Mouse (Mus musculus) midbrain, embryonic 14.5 days (tissue): ENCODE results near the gene Zfyve9. TPM values are rescaled to one million over a fixed set of nuclear protein-coding genes. Genes with fewer than 3 reads are reported as not detected.

Source experiments
- ATAC-seq: fragments of 200-750 bp; cut with Nextera tagmentation; 2 replicates; pipeline ENCODE4 v1.8.0; 2017; ENCODE audit warnings: moderate number of reproducible peaks, moderate library complexity; ENCODE audit not compliant: low FRiP score, low TSS enrichment
- DNase-seq: peaks from one replicate; pipeline ENCODE4 v3.0.0-alpha.2; 2015
- H3K27ac ChIP-seq: fragments of 300-500 bp; sonication (generic); replicated peaks from 2 replicates; pipeline ENCODE4 v1.5.1; 2014; ENCODE audit warnings: mild to moderate bottlenecking, low read depth, low read length, moderate library complexity
- H3K27me3 ChIP-seq: fragments of 300-500 bp; sonication (generic); 2 replicates; pipeline ENCODE4 v1.6.1; 2014; ENCODE audit warnings: low read length, control low read depth, mixed read lengths; ENCODE audit not compliant: control insufficient read depth, insufficient read depth
- H3K36me3 ChIP-seq: fragments of 300-500 bp; sonication (generic); 2 replicates; pipeline ENCODE4 v1.6.1; 2014; ENCODE audit warnings: low read length, control low read depth; ENCODE audit not compliant: control insufficient read depth, insufficient read depth
- H3K4me1 ChIP-seq: fragments of 300-500 bp; sonication (generic); 2 replicates; pipeline ENCODE4 v1.6.1; 2014; ENCODE audit warnings: mild to moderate bottlenecking, antibody characterized with exemption, low read length, control low read depth; ENCODE audit not compliant: control insufficient read depth, insufficient read depth
- H3K4me2 ChIP-seq: fragments of 300-500 bp; sonication (generic); 2 replicates; pipeline ENCODE4 v1.6.1; 2014; ENCODE audit warnings: mild to moderate bottlenecking, low read length, moderate library complexity
- H3K4me3 ChIP-seq: fragments of 300-500 bp; sonication (generic); replicated peaks from 2 replicates; pipeline ENCODE4 v1.5.1; 2014; ENCODE audit warnings: low read depth, low read length
- H3K9ac ChIP-seq: fragments of 300-500 bp; sonication (generic); replicated peaks from 2 replicates; pipeline ENCODE4 v1.6.1; 2014; ENCODE audit warnings: mild to moderate bottlenecking, low read length, moderate library complexity
- H3K9me3 ChIP-seq: fragments of 300-500 bp; sonication (generic); 2 replicates; pipeline ENCODE4 v1.6.1; 2016; ENCODE audit warnings: low read length, control low read depth, mixed read lengths; ENCODE audit not compliant: control insufficient read depth
- WGBS: fragments of 180-500 bp; shearing (Covaris S2); extraction: QIAGEN DNeasy Blood & Tissue Kit; methylation state at CpG from one replicate; pipeline ENCODE4 v1.1.7; 2014; 5-methylcytosine and 5-hydroxymethylcytosine counted together
- polyA plus RNA-seq: library from polyadenylated mRNA; unstranded; fragments of >200 nt; fragmentation: Nextera tagmentation; extraction: Ambion mirVana; gene quantifications from 2 replicates; pipeline ENCODE4 v1.2.1, GENCODE M21; 2014

The Zfyve9 gene
- polyA plus RNA-seq, 1 experiment from 2014 or later, result 7.9 TPM

DNA sequence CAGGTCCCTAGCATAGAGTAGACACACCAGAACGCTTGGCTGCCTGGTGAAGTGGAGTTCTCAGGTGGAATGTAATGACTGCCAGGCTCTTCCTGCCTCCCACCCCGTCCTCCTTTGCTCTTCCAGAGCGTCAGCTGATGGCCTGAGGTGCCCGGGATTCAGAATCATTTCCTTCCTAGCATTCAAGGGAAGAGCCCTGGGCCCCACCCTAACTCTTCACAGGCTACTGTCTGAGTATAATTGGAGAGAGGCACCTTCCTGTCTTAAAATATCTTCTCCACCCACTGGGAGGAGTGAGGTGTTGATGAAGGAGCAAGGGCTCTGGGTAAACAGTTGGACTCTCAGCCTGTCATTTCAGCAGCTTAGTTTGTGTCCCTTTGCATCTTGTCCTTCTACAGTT, 16.1 kb upstream of the Zfyve9 start:
- DNase-seq (no peak), ATAC-seq (no peak)
- H3K9ac ChIP-seq, result no peak overlapping the region
- no peak overlapping the region for H3K4me3 ChIP-seq
- H3K9me3 ChIP-seq, result no peaks in the 10 kb centered on the region
- H3K27ac ChIP-seq, result no peak overlapping the region
- no peaks in the 10 kb centered on the region for H3K36me3 ChIP-seq
- H3K4me2 ChIP-seq, result no peak overlapping the region
- H3K27me3 ChIP-seq, result no peaks in the 10 kb centered on the region
- no peaks in the 10 kb centered on the region for H3K4me1 ChIP-seq
- WGBS, result 71% methylated on average over 4 of the region's 4 CpGs

DNA sequence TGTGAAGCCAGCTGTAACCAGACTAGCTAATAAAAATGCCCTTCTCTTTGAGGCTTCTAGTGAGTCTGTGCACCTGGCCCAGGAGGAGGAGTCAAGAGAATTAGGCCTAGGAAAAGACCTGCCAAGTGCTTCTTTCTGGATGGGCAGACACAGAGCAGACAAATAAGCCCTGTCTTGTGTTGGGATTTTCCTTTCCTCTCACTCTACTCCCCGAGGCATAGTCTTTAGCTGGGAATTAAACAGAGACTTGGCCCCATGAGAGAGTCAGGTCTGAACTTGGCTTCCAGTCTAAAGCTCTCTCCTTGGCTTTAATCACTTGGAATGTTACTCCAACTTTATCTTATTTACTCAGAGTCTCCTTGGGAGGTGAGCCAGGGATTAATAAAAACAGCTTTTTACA, 13.3 kb upstream of the Zfyve9 start:
- no peaks in the 10 kb centered on the region for H3K27me3 ChIP-seq
- H3K36me3 ChIP-seq, result no peaks in the 10 kb centered on the region
- no peak overlapping the region for H3K9ac ChIP-seq
- H3K4me2 ChIP-seq, result no peak overlapping the region
- no peak overlapping the region for H3K27ac ChIP-seq
- no peaks in the 10 kb centered on the region for H3K9me3 ChIP-seq
- DNase-seq (no peak), ATAC-seq (no peak)
- no peaks in the 10 kb centered on the region for H3K4me1 ChIP-seq
- no peak overlapping the region for H3K4me3 ChIP-seq
- 61% methylated on average over 1 of the region's 1 CpGs for WGBS

DNA sequence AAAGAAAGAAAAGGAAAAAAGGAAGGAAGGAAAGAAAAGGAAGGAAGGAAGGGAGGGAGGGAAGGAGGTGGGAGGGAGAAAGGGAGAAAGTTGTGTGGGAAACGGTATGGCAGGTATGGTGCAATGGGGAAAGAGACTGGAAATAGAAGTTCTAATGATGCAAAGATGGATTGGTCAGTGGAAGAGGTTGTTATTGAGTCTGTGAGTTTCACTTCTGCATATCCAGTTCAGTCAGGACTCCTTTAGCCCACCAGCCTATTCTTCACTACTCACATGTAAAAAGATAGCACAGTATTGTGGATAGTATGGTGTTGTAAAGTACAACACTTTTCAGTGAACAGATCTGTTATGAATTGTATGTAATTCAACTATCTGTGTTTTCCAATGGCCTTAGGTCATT, 9.9 kb upstream of the Zfyve9 start:
- WGBS, result 73% methylated on average over 1 of the region's 1 CpGs
- Histone ChIP-seq H3K27ac (no peak overlapping the region), H3K9me3 (no peaks in the 10 kb centered on the region), H3K4me3 (no peak overlapping the region), H3K9ac (no peak overlapping the region), H3K27me3 (no peaks in the 10 kb centered on the region), H3K36me3 (no peaks in the 10 kb centered on the region), H3K4me1 (no peaks in the 10 kb centered on the region), H3K4me2 (no peak overlapping the region)
- DNase-seq, result no peak
- ATAC-seq, result no peak

DNA sequence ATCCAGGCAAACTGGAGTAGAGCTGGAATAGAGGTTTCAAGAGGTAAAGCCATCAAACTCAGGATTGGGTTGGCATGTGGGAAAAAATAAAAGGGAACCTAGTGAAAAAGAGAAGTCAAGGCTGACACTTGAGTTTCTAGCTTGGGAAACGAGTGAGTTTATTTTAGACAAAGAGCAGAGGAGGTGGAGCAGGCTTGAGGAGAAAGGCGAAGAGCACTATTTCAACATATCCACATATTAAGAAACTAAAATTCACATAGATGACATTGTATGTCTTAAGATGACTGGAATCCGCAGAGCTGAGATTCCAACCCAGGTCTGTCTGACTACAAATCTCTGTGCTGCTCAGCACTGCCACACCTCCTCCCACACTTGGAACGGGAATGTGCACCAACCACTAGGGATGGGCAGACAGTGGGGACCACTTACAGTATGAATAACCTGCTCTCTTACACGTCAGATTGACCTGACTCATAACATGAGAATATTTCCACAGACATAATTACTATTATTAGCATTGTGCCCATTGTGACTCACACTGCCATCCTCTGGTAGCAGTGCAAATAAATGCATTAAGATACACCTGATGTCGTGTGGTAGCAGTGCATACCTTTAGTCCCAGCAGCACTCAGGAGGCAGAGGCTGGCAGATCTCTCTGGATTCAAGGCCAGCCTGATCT, 8.8 kb upstream of the Zfyve9 start:
- no peaks in the 10 kb centered on the region for H3K9me3 ChIP-seq
- no peak overlapping the region for H3K4me2 ChIP-seq
- DNase-seq (no peak), ATAC-seq (no peak)
- H3K36me3 ChIP-seq, result no peaks in the 10 kb centered on the region
- H3K4me3 ChIP-seq, result no peak overlapping the region
- WGBS, result 77% methylated on average over 6 of the region's 6 CpGs
- no peaks in the 10 kb centered on the region for H3K4me1 ChIP-seq
- no peak overlapping the region for H3K27ac ChIP-seq
- no peak overlapping the region for H3K9ac ChIP-seq
- H3K27me3 ChIP-seq, result no peaks in the 10 kb centered on the region

DNA sequence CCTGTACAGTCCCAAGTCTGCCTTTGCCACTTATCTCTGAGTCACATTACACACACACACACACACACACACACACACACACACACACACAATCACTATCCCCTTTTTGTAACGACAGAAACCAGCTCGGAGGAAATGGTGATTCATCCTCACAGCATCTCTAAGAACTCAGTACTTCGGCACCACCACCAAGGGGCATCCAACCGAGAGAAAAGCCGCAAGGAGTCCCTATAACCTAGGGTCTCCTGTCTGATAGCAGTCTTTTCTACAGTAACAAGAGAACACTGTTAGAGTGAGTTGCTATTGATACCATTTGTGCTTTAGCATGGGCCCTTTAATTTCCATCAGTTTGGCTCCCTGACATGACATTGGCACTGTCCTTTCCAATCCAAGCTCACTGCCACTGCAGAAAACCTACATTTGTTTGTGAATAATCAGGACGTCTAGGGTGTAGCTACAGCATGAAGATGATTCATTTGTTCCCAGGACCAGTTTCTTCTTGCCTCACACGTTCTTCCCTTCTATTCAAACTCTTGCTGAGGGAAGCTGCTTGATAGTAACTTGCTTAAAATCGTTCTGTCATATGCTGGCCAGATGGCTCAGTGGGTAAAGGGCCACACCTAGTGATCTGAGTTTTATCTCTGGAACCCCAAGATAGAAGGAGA, 2.0 kb upstream of the Zfyve9 start:
- Histone ChIP-seq H3K36me3 (no peaks in the 10 kb centered on the region), H3K27me3 (no peaks in the 10 kb centered on the region), H3K27ac (no peak overlapping the region), H3K4me2 (no peak overlapping the region), H3K4me1 (0 out of 2 replicates have a peak, but pooled peaks cover 8% of the 10 kb centered on the region), H3K9me3 (no peaks in the 10 kb centered on the region), H3K9ac (no peak overlapping the region), H3K4me3 (no peak overlapping the region)
- WGBS, result 37% methylated on average over 8 of the region's 8 CpGs
- ATAC-seq, result no peak
- DNase-seq, result peak; percentile 11

DNA sequence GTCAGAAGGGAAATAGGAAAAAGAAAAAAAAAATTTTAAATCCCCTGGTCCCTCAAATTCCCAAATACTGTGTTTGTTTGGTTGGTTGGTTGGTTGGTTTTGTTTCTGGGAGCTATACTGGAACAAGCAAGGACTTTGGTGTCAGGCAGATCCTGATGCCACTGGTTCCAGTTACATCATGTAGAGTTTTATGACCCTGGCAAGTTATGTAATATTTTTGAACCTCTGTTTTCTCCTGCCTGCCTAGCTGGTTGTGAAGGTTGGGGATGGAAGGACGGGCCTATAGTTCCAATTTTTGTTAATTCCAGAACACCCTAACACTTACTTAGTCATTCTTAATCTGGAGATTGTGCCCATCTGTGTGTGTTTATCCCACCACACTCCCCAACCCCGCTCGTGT, 998 bp upstream of the Zfyve9 start:
- Histone ChIP-seq H3K4me1 (0 out of 2 replicates have a peak, but pooled peaks cover 8% of the 10 kb centered on the region), H3K36me3 (no peaks in the 10 kb centered on the region), H3K9me3 (no peaks in the 10 kb centered on the region), H3K27me3 (no peaks in the 10 kb centered on the region), H3K9ac (no peak overlapping the region), H3K27ac (no peak overlapping the region), H3K4me2 (peak overlapping the region; percentile 68), H3K4me3 (no peak overlapping the region)
- no peak for ATAC-seq
- WGBS, result 46% methylated on average over 3 of the region's 3 CpGs
- DNase-seq, result no peak

DNA sequence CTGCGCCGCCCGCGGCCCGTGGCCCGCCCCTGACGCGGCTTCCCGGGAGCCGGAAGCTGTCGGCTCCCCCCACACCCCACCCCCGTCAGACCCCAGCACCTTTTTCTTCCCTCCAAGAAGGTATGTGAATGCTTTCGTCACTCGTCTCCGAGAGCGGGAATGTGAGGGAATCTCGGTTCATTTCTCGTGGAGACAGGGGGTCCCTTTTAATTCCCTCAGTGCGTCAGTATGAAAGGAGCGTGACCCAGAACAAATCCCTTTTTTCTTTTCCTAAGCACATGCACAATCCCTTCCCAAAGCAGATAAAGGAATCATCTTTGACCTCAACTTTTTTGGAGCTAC, 237 bp upstream of the Zfyve9 start:
- no peaks in the 10 kb centered on the region for H3K9me3 ChIP-seq
- H3K36me3 ChIP-seq, result no peaks in the 10 kb centered on the region
- 0 out of 2 replicates have a peak, but pooled peaks cover 8% of the 10 kb centered on the region for H3K4me1 ChIP-seq
- peak overlapping the region; percentile 68 for H3K4me2 ChIP-seq
- under 1% methylated on average over 20 of the region's 20 CpGs for WGBS
- no peak for DNase-seq
- H3K27ac ChIP-seq, result peak overlapping the region; percentile 97
- no peak for ATAC-seq
- peak overlapping the region; percentile 98 for H3K9ac ChIP-seq
- H3K27me3 ChIP-seq, result no peaks in the 10 kb centered on the region
- peak overlapping the region; percentile 86 for H3K4me3 ChIP-seq

DNA sequence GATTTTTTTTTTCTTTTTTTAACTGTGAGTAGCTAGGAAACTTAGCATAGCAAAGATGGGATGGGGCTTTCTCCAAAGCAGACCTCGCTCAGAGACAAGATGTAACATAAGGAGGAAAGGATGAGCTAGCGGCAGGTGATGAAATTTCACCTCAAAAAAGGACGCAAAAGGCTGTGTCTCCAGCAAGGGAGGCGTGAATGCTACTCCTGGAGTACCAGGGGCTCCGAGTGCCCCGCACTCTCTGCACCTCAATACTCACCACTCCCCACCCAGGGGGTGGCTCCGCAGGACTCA, 888 bp downstream of the Zfyve9 start:
- Histone ChIP-seq H3K9ac (peak overlapping the region; percentile 98), H3K4me2 (peak overlapping the region; percentile 68), H3K27ac (peak overlapping the region; percentile 97), H3K27me3 (no peaks in the 10 kb centered on the region), H3K9me3 (no peaks in the 10 kb centered on the region), H3K4me3 (peak overlapping the region; percentile 86), H3K4me1 (0 out of 2 replicates have a peak, but pooled peaks cover 8% of the 10 kb centered on the region), H3K36me3 (no peaks in the 10 kb centered on the region)
- ATAC-seq (no peak; the same call in 1 of the 2 replicates), DNase-seq (no peak)
- WGBS, result 0% methylated on average over 7 of the region's 7 CpGs

DNA sequence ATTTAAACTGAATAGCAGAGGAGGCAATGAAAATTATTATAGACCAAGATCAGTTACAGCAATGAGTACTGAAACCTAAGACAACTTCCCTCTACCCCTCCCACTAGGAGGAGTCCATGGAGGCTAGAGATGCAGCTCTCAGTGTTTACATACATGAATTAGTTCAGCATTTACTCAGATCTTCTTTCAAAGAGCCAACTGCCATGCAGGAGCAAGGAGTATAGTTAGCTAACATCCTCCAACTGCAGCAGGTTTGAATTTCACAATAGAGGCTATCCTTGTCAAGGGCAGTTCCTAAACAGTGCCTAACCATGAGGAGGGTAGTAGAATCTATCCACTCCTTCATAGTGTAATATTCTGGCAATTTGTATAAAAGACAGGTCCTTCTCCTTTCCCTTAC, 12.1 kb downstream of the Zfyve9 start:
- no peak overlapping the region for H3K27ac ChIP-seq
- H3K9me3 ChIP-seq, result no peaks in the 10 kb centered on the region
- DNase-seq, result no peak
- H3K4me3 ChIP-seq, result no peak overlapping the region
- H3K36me3 ChIP-seq, result no peaks in the 10 kb centered on the region
- H3K4me1 ChIP-seq, result no peaks in the 10 kb centered on the region
- no peak overlapping the region for H3K4me2 ChIP-seq
- H3K27me3 ChIP-seq, result no peaks in the 10 kb centered on the region
- no peak for ATAC-seq
- H3K9ac ChIP-seq, result no peak overlapping the region
